8 mouse cellular contexts compared by ENCODE assay signal in genomic region chr3:137919398-137919797, GRCm38 (mm10). TPM values are rescaled to one million over a fixed set of nuclear protein-coding genes. Genes with fewer than 3 reads are reported as not detected.
A peak's percentile ranks its signal among the peaks of the same experiment; 100 is the strongest.
DNase-seq lines count a peak whose midpoint lies in the region; ATAC-seq and TF ChIP-seq lines count a peak whose summit lies in the region.

No protein-coding gene starts in this region.

- no peaks in the 10 kb centered on the region for H3K27me3 ChIP-seq in heart, postnatal 0 days (ENCODE audit: control insufficient read depth, insufficient read depth, low read length)
- H3K27me3 ChIP-seq in MEL (ENCODE audit: control insufficient read depth in 1 of 2, insufficient read depth in 2 of 2, low read length in 2 of 2) = no peaks in the 10 kb centered on the region
- H3K27me3 ChIP-seq in hindbrain, embryonic 11.5 days (ENCODE audit: control insufficient read depth, insufficient read depth, low read length) = no peaks in the 10 kb centered on the region
- no peaks in the 10 kb centered on the region for H3K27me3 ChIP-seq in midbrain, embryonic 10.5 days (ENCODE audit: low read depth, poor library complexity, severe bottlenecking)

- no peak for DNase-seq in heart, postnatal 0 days (ENCODE audit: low spot score)
- no peak for DNase-seq in heart, adult 9 months (ENCODE audit: low spot score in 2 of 2)
- DNase-seq in MEL (ENCODE audit: low read depth, low spot score) = no peak
- no peak for DNase-seq in hindbrain, embryonic 11.5 days (ENCODE audit: low spot score)
- no peak for DNase-seq in midbrain, embryonic 10.5 days (ENCODE audit: low spot score)
- no peak for DNase-seq in right cerebral cortex, adult 18-20 months
- DNase-seq in adrenal gland, adult (ENCODE audit: inconsistent age in 2 of 2, low spot score in 1 of 2) = no peak
- no peak for DNase-seq in embryo, embryonic 9.5 days (ENCODE audit: extremely low spot score)

- TF ChIP-seq RAD21 in MEL (IDR thresholded peaks at IDR 0.05; ENCODE audit: low read depth, low read length) = no peak

- WGBS in heart, postnatal 0 days = 89% methylated on average over 7 of the region's 7 CpGs
- 90% methylated on average over 7 of the region's 7 CpGs for WGBS in hindbrain, embryonic 11.5 days
- 93% methylated on average over 7 of the region's 7 CpGs for WGBS in midbrain, embryonic 10.5 days

- ATAC-seq in heart, postnatal 0 days (ENCODE audit: insufficient read depth, low read depth) = no peak
- ATAC-seq in hindbrain, embryonic 11.5 days (ENCODE audit: low FRiP score) = no peak

- peaks cover 17% of the 10 kb centered on the region for H3K79me2 ChIP-seq in MEL (ENCODE audit: control insufficient read depth, insufficient read depth, low read length, poor library complexity)

- no peak for TF ChIP-seq EP300 in heart, postnatal 0 days (IDR thresholded peaks at IDR 0.05; ENCODE audit: low read depth)
- TF ChIP-seq EP300 in MEL (IDR thresholded peaks at IDR 0.05; ENCODE audit: low read depth in 1 of 2, low read length in 2 of 2) = no peak

- no peak for TF ChIP-seq POLR2A in MEL (IDR thresholded peaks at IDR 0.05; ENCODE audit: control insufficient read depth in 1 of 2, insufficient read depth in 1 of 2, low read depth in 1 of 2, low read length in 2 of 2, poor library complexity in 1 of 2)

- no peaks in the 10 kb centered on the region for H3K9me3 ChIP-seq in heart, postnatal 0 days (replicated peaks; ENCODE audit: control insufficient read depth, low read length)
- H3K9me3 ChIP-seq in MEL (replicated peaks; ENCODE audit: insufficient read depth, low read length) = no peaks in the 10 kb centered on the region
- no peaks in the 10 kb centered on the region for H3K9me3 ChIP-seq in hindbrain, embryonic 11.5 days (ENCODE audit: control insufficient read depth, low read length)
- H3K9me3 ChIP-seq in midbrain, embryonic 10.5 days (replicated peaks) = no peaks in the 10 kb centered on the region

- no peak overlapping the region; the same call in 1 of the 2 replicates for H3K27ac ChIP-seq in heart, postnatal 0 days (ENCODE audit: low read depth)
- 0 out of 2 replicates have a peak overlapping the region, but pooled peaks have one; percentile 66 for H3K27ac ChIP-seq in MEL (ENCODE audit: control insufficient read depth, low read depth, low read length)
- no peak overlapping the region for H3K27ac ChIP-seq in hindbrain, embryonic 11.5 days (ENCODE audit: low read depth, low read length)
- H3K27ac ChIP-seq in midbrain, embryonic 10.5 days (replicated peaks) = peak overlapping the region; percentile 88; the same call in 1 of the 2 replicates

- H3K36me3 ChIP-seq in heart, postnatal 0 days (replicated peaks; ENCODE audit: control insufficient read depth, insufficient read depth, low read length) = peaks cover 26% of the 10 kb centered on the region
- H3K36me3 ChIP-seq in MEL (ENCODE audit: control insufficient read depth in 1 of 2, insufficient read depth in 2 of 2, low read length in 2 of 2) = peaks cover 11 to 23% of the 10 kb centered on the region in 2 experiments
- no peaks in the 10 kb centered on the region for H3K36me3 ChIP-seq in hindbrain, embryonic 11.5 days (ENCODE audit: control insufficient read depth, insufficient read depth, low read length)
- peaks cover 23% of the 10 kb centered on the region for H3K36me3 ChIP-seq in midbrain, embryonic 10.5 days

- H3K4me2 ChIP-seq in heart, postnatal 0 days (ENCODE audit: low read depth, low read length) = peak overlapping the region; percentile 84
- peak overlapping the region; percentile 46; the same call in 1 of the 2 replicates for H3K4me2 ChIP-seq in hindbrain, embryonic 11.5 days (replicated peaks; ENCODE audit: low read depth, low read length)

- H3K4me3 ChIP-seq in heart, postnatal 0 days (ENCODE audit: low read depth, low read length) = peak overlapping the region; percentile 90
- H3K4me3 ChIP-seq in MEL (ENCODE audit: control insufficient read depth in 1 of 2, insufficient read depth in 1 of 2, low read depth in 2 of 2, low read length in 2 of 2) = peak overlapping the region; percentile 76 to 95
- peak overlapping the region; percentile 88; the same call in 1 of the 2 replicates for H3K4me3 ChIP-seq in hindbrain, embryonic 11.5 days (ENCODE audit: low read depth, low read length)
- peak overlapping the region; percentile 86 for H3K4me3 ChIP-seq in midbrain, embryonic 10.5 days

- peaks cover 14% of the 10 kb centered on the region for H3K4me1 ChIP-seq in heart, postnatal 0 days (ENCODE audit: control insufficient read depth, insufficient read depth)
- H3K4me1 ChIP-seq in MEL (ENCODE audit: control insufficient read depth in 1 of 2, insufficient read depth in 2 of 2, low read length in 2 of 2) = peaks cover 5 to 8% of the 10 kb centered on the region in 2 experiments
- no peaks in the 10 kb centered on the region; the same call in 1 of the 2 replicates for H3K4me1 ChIP-seq in hindbrain, embryonic 11.5 days (replicated peaks; ENCODE audit: control insufficient read depth, insufficient read depth, low read length)
- H3K4me1 ChIP-seq in midbrain, embryonic 10.5 days = peaks cover 24% of the 10 kb centered on the region

- 0 out of 2 replicates have a peak overlapping the region, but pooled peaks have one; percentile 87 for H3K9ac ChIP-seq in heart, postnatal 0 days (replicated peaks; ENCODE audit: low read depth, low read length)
- H3K9ac ChIP-seq in MEL (ENCODE audit: control insufficient read depth, low read depth, low read length, poor library complexity, severe bottlenecking) = peak overlapping the region; percentile 76
- no peak overlapping the region; the same call in 1 of the 2 replicates for H3K9ac ChIP-seq in hindbrain, embryonic 11.5 days (ENCODE audit: low read depth, low read length)

- no peak for TF ChIP-seq CTCF in heart, postnatal 0 days (IDR thresholded peaks at IDR 0.05; ENCODE audit: low read depth)
- TF ChIP-seq CTCF in MEL (IDR thresholded peaks at IDR 0.05 in 2 of 3, conservative IDR thresholded peaks at IDR 0.05 in 1 of 3; ENCODE audit: control insufficient read depth in 1 of 3, insufficient read depth in 1 of 3, low read depth in 2 of 3, low read length in 3 of 3, poor library complexity in 1 of 3, severe bottlenecking in 1 of 3) = no peak

TF ChIP-seq in MEL, 35 proteins besides CTCF, POLR2A, EP300 and RAD21:
- no peak for TF ChIP-seq TBP (IDR thresholded peaks at IDR 0.05; ENCODE audit: low read depth, low read length)
- TF ChIP-seq SIN3A (IDR thresholded peaks at IDR 0.05; ENCODE audit: low read length) = no peak
- TF ChIP-seq MXI1 (IDR thresholded peaks at IDR 0.05; ENCODE audit: low read depth, low read length) = no peak
- TF ChIP-seq ZMIZ1 (IDR thresholded peaks at IDR 0.05; ENCODE audit: low read depth, low read length) = no peak
TF ChIP-seq in MEL: peak in this region for 0.

RNA-seq across cellular contexts. Expression of gene Lamtor3, which starts 1.1 kb away (rescaled TPM):
- total RNA-seq in heart, postnatal 0 days (2014; rRNA removed; ENCODE audit: low replicate concordance) = 62.6 and 125 TPM in 2 replicates
- polyA plus RNA-seq in heart, postnatal 0 days (2015; fragmentation: Nextera tagmentation; extraction: Ambion mirVana) = 137 and 138 TPM in 2 replicates
- total RNA-seq in MEL (2012; rRNA removed) = 73.3 and 77.5 TPM in 2 replicates
- polyA plus RNA-seq in MEL (2012; ENCODE audit: insufficient read depth in 1 of 2, insufficient read length in 2 of 2, low read depth in 1 of 2, low replicate concordance in 2 of 2, missing spikeins in 1 of 2) = 10 to 100 TPM in 1 of 2 experiments, not detected in 1; 88.3 TPM
- 96.9 and 103 TPM in 2 replicates for polyA plus RNA-seq in hindbrain, embryonic 11.5 days (2014; fragmentation: Nextera tagmentation; extraction: Ambion mirVana)
- polyA plus RNA-seq in midbrain, embryonic 10.5 days (2016; fragmentation: Nextera tagmentation; extraction: Ambion mirVana) = 91.6 and 91.8 TPM in 2 replicates

RNA-seq across cellular contexts. Expression of gene Dnajb14, which starts 51.9 kb away (rescaled TPM):
- 4.0 and 5.1 TPM in 2 replicates for total RNA-seq in heart, postnatal 0 days (2014; rRNA removed; ENCODE audit: low replicate concordance)
- polyA plus RNA-seq in heart, postnatal 0 days (2015; fragmentation: Nextera tagmentation; extraction: Ambion mirVana) = 7.4 and 8.6 TPM in 2 replicates
- total RNA-seq in MEL (2012; rRNA removed) = 4.2 and 4.4 TPM in 2 replicates
- 1 to 10 TPM in 1 of 2 experiments, not detected in 1; 6.1 TPM for polyA plus RNA-seq in MEL (2012; ENCODE audit: insufficient read depth in 1 of 2, insufficient read length in 2 of 2, low read depth in 1 of 2, low replicate concordance in 2 of 2, missing spikeins in 1 of 2)
- 9.2 and 10.4 TPM in 2 replicates for polyA plus RNA-seq in hindbrain, embryonic 11.5 days (2014; fragmentation: Nextera tagmentation; extraction: Ambion mirVana)
- polyA plus RNA-seq in midbrain, embryonic 10.5 days (2016; fragmentation: Nextera tagmentation; extraction: Ambion mirVana) = 4.8 and 7.0 TPM in 2 replicates

RNA-seq across cellular contexts. Expression of gene H2afz, which starts 55.1 kb away (rescaled TPM):
- 541 and 680 TPM in 2 replicates for total RNA-seq in heart, postnatal 0 days (2014; rRNA removed; ENCODE audit: low replicate concordance)
- polyA plus RNA-seq in heart, postnatal 0 days (2015; fragmentation: Nextera tagmentation; extraction: Ambion mirVana) = 517 and 550 TPM in 2 replicates
- total RNA-seq in MEL (2012; rRNA removed) = 1,732 and 2,078 TPM in 2 replicates
- polyA plus RNA-seq in MEL (2012; ENCODE audit: insufficient read depth in 1 of 2, insufficient read length in 2 of 2, low read depth in 1 of 2, low replicate concordance in 2 of 2, missing spikeins in 1 of 2) = 1,000 to 10,000 TPM; 1,006 to 3,472 TPM
- polyA plus RNA-seq in hindbrain, embryonic 11.5 days (2014; fragmentation: Nextera tagmentation; extraction: Ambion mirVana) = 2,789 and 2,825 TPM in 2 replicates
- polyA plus RNA-seq in midbrain, embryonic 10.5 days (2016; fragmentation: Nextera tagmentation; extraction: Ambion mirVana) = 3,193 and 3,605 TPM in 2 replicates

Comparison
In these comparisons a context has a peak if more than half of its experiments do, and no peak if none do; other contexts are left out.
1. H3K27ac ChIP-seq: peak in MEL (single experiment) and midbrain, embryonic 10.5 days (single experiment); none in heart, postnatal 0 days (single experiment) and hindbrain, embryonic 11.5 days (single experiment).
2. Peak in every context shown above with its lines, with median percentiles within 50 percentile points of each other: H3K4me3 ChIP-seq.